Mouse (Mus musculus): ENCODE measurements around the gene Rnf212. TPM values are rescaled to one million over a fixed set of nuclear protein-coding genes. Genes with fewer than 3 reads are reported as not detected.

Gene Rnf212
- polyA plus RNA-seq, 1 experiment from 2014 or later, result not detected

DNA sequence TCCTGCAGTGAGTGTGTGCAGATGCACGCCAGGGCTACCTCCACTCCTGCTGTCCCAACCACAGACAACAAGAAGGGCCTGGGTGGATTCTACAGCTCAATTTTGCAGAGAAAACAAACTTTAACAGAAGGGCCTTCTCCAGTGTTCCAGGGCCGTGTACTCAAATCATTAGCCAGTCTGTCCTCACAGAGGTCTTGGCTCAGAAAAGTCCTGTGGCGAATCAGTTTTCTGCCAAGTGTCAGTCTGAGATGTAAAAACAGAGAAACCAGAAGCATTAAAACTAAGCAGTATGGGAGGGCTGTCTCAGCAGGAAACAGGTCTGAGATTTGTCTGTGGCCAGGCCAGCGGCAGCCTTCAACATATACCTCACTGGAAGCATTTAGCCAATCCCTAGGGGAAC lies 56.7 kb downstream of the Rnf212 start:
- peaks cover 4% of the 10 kb centered on the region; the same call in 1 of the 2 replicates for H3K4me1 ChIP-seq (ENCODE audit: control insufficient read depth, insufficient read depth, low read length)
- H3K9ac ChIP-seq (ENCODE audit: low read depth, low read length), result no peak overlapping the region
- no peaks in the 10 kb centered on the region for H3K9me3 ChIP-seq (ENCODE audit: control insufficient read depth, low read length)
- no peak for ATAC-seq (ENCODE audit: low FRiP score, low TSS enrichment)
- 36% methylated on average over 4 of the region's 4 CpGs for WGBS
- H3K4me3 ChIP-seq (ENCODE audit: low read length), result no peak overlapping the region
- H3K36me3 ChIP-seq (ENCODE audit: control insufficient read depth, insufficient read depth, low read length), result no peaks in the 10 kb centered on the region
- no peaks in the 10 kb centered on the region for H3K27me3 ChIP-seq (ENCODE audit: control insufficient read depth, insufficient read depth, low read length)
- no peak overlapping the region for H3K4me2 ChIP-seq (replicated peaks; ENCODE audit: low read depth, low read length)
- no peak overlapping the region for H3K27ac ChIP-seq (ENCODE audit: low read depth, low read length)

DNA sequence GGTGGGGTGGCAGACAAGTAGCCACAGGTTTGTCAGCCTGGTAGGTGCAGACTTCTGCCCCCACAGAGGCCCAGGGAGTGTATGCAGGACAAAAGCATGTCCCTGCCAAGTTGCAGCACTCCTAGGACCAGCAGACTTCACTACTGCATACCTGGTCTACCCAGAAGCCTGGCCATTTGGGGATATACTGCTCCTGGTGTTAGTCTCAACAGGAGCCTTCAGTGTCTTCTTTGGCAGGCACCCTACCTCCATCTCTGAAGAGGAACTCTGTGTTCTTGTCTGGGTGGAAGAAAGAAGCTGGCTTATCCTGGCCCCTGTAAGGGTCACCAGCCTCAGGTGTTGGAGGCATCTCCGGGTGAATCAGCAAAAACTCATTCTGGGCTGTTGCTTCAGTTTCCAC lies 58.8 kb downstream of the Rnf212 start:
- no peak for ATAC-seq (ENCODE audit: low FRiP score, low TSS enrichment)
- Histone ChIP-seq H3K4me2 (replicated peaks; ENCODE audit: low read depth, low read length) (no peak overlapping the region), H3K4me1 (ENCODE audit: control insufficient read depth, insufficient read depth, low read length) (peaks cover 4% of the 10 kb centered on the region; the same call in 1 of the 2 replicates), H3K9ac (ENCODE audit: low read depth, low read length) (no peak overlapping the region), H3K36me3 (ENCODE audit: control insufficient read depth, insufficient read depth, low read length) (no peaks in the 10 kb centered on the region), H3K27ac (ENCODE audit: low read depth, low read length) (no peak overlapping the region), H3K27me3 (ENCODE audit: control insufficient read depth, insufficient read depth, low read length) (no peaks in the 10 kb centered on the region), H3K4me3 (ENCODE audit: low read length) (no peak overlapping the region), H3K9me3 (ENCODE audit: control insufficient read depth, low read length) (no peaks in the 10 kb centered on the region)
- WGBS, result 89% methylated on average over 1 of the region's 1 CpGs

DNA sequence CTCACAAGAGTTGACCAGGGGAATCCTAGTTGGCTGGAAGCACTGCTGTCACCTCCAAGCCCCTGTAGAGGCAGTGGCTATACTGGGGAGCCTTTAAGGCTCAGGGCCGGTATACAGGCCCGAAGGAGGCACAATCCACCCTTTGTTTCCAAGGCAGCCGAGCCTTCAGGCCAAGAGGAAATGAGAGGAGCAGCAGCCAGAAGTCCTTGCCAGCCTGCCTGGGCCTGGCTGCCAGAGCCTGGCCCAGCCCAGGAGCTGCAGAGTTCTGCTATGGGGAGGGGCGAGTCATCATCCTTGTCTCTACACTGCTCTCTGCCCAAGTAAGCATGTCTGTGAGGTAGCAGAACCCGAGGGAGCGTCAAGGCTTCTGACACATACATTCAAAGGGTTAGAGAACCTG lies 60.6 kb downstream of the Rnf212 start:
- 50% methylated on average over 6 of the region's 6 CpGs for WGBS
- no peak for ATAC-seq (ENCODE audit: low FRiP score, low TSS enrichment)

GRCm38 (mm10) chr5:108713691-108714090 lies 61.1 kb downstream of the Rnf212 start:
- no peak for ATAC-seq (ENCODE audit: low FRiP score, low TSS enrichment)
- peaks cover 4% of the 10 kb centered on the region; the same call in 1 of the 2 replicates for H3K4me1 ChIP-seq (ENCODE audit: control insufficient read depth, insufficient read depth, low read length)
- no peaks in the 10 kb centered on the region for H3K9me3 ChIP-seq (ENCODE audit: control insufficient read depth, low read length)
- no peak overlapping the region for H3K4me2 ChIP-seq (replicated peaks; ENCODE audit: low read depth, low read length)
- H3K4me3 ChIP-seq (ENCODE audit: low read length), result no peak overlapping the region
- no peak overlapping the region for H3K9ac ChIP-seq (ENCODE audit: low read depth, low read length)
- no peaks in the 10 kb centered on the region for H3K27me3 ChIP-seq (ENCODE audit: control insufficient read depth, insufficient read depth, low read length)
- H3K36me3 ChIP-seq (ENCODE audit: control insufficient read depth, insufficient read depth, low read length), result no peaks in the 10 kb centered on the region
- no peak overlapping the region for H3K27ac ChIP-seq (ENCODE audit: low read depth, low read length)

More for the DNA sequence above, 60.6 kb downstream of the Rnf212 start:
- Histone ChIP-seq H3K27me3 (ENCODE audit: control insufficient read depth, insufficient read depth, low read length) (no peaks in the 10 kb centered on the region), H3K4me3 (ENCODE audit: low read length) (no peak overlapping the region), H3K9me3 (ENCODE audit: control insufficient read depth, low read length) (no peaks in the 10 kb centered on the region), H3K36me3 (ENCODE audit: control insufficient read depth, insufficient read depth, low read length) (no peaks in the 10 kb centered on the region), H3K4me2 (replicated peaks; ENCODE audit: low read depth, low read length) (no peak overlapping the region), H3K4me1 (ENCODE audit: control insufficient read depth, insufficient read depth, low read length) (peaks cover 4% of the 10 kb centered on the region; the same call in 1 of the 2 replicates), H3K9ac (ENCODE audit: low read depth, low read length) (no peak overlapping the region), H3K27ac (ENCODE audit: low read depth, low read length) (no peak overlapping the region)

- 89% methylated on average over 2 of the region's 2 CpGs for WGBS
- H3K4me1 ChIP-seq (ENCODE audit: control insufficient read depth, insufficient read depth, low read length), result peaks cover 4% of the 10 kb centered on the region; the same call in 1 of the 2 replicates
These were observed 61.7 kb downstream of the Rnf212 start for GRCm38 (mm10) chr5:108713096-108713495.

GRCm38 (mm10) chr5:108711968-108712367 lies 62.8 kb downstream of the Rnf212 start:
- Histone ChIP-seq H3K4me2 (replicated peaks; ENCODE audit: low read depth, low read length) (no peak overlapping the region), H3K36me3 (ENCODE audit: control insufficient read depth, insufficient read depth, low read length) (peaks cover 4% of the 10 kb centered on the region; the same call in 1 of the 2 replicates), H3K9ac (ENCODE audit: low read depth, low read length) (no peak overlapping the region), H3K27me3 (ENCODE audit: control insufficient read depth, insufficient read depth, low read length) (no peaks in the 10 kb centered on the region), H3K4me1 (ENCODE audit: control insufficient read depth, insufficient read depth, low read length) (no peaks in the 10 kb centered on the region), H3K9me3 (ENCODE audit: control insufficient read depth, low read length) (no peaks in the 10 kb centered on the region), H3K27ac (ENCODE audit: low read depth, low read length) (no peak overlapping the region), H3K4me3 (ENCODE audit: low read length) (no peak overlapping the region)
- no peak for ATAC-seq (ENCODE audit: low FRiP score, low TSS enrichment)
- 74% methylated on average over 5 of the region's 6 CpGs for WGBS

More at GRCm38 (mm10) chr5:108713096-108713495, 61.7 kb downstream of the Rnf212 start:
- Histone ChIP-seq H3K27me3 (ENCODE audit: control insufficient read depth, insufficient read depth, low read length) (no peaks in the 10 kb centered on the region), H3K4me3 (ENCODE audit: low read length) (no peak overlapping the region), H3K9ac (ENCODE audit: low read depth, low read length) (no peak overlapping the region), H3K9me3 (ENCODE audit: control insufficient read depth, low read length) (no peaks in the 10 kb centered on the region), H3K27ac (ENCODE audit: low read depth, low read length) (no peak overlapping the region), H3K36me3 (ENCODE audit: control insufficient read depth, insufficient read depth, low read length) (peaks cover 2% of the 10 kb centered on the region; the same call in 1 of the 2 replicates), H3K4me2 (replicated peaks; ENCODE audit: low read depth, low read length) (no peak overlapping the region)
- no peak for ATAC-seq (ENCODE audit: low FRiP score, low TSS enrichment)

- no peak overlapping the region for H3K4me3 ChIP-seq (ENCODE audit: low read length)
- H3K36me3 ChIP-seq (ENCODE audit: control insufficient read depth, insufficient read depth, low read length), result peaks cover 26% of the 10 kb centered on the region
- no peaks in the 10 kb centered on the region for H3K27me3 ChIP-seq (ENCODE audit: control insufficient read depth, insufficient read depth, low read length)
- H3K4me1 ChIP-seq (ENCODE audit: control insufficient read depth, insufficient read depth, low read length), result no peaks in the 10 kb centered on the region
- no peak overlapping the region for H3K4me2 ChIP-seq (replicated peaks; ENCODE audit: low read depth, low read length)
- H3K9ac ChIP-seq (ENCODE audit: low read depth, low read length), result no peak overlapping the region
- 53% methylated on average over 6 of the region's 6 CpGs for WGBS
- no peak overlapping the region for H3K27ac ChIP-seq (ENCODE audit: low read depth, low read length)
- H3K9me3 ChIP-seq (ENCODE audit: control insufficient read depth, low read length), result no peaks in the 10 kb centered on the region
- no peak for ATAC-seq (ENCODE audit: low FRiP score, low TSS enrichment)
These were observed 65.6 kb downstream of the Rnf212 start for GRCm38 (mm10) chr5:108708981-108709731.

- no peak overlapping the region for H3K4me2 ChIP-seq (replicated peaks; ENCODE audit: low read depth, low read length)
- no peaks in the 10 kb centered on the region for H3K9me3 ChIP-seq (ENCODE audit: control insufficient read depth, low read length)
- H3K4me1 ChIP-seq (ENCODE audit: control insufficient read depth, insufficient read depth, low read length), result peaks cover 4% of the 10 kb centered on the region; the same call in 1 of the 2 replicates
- WGBS, result 88% methylated on average over 1 of the region's 1 CpGs
- H3K27ac ChIP-seq (ENCODE audit: low read depth, low read length), result no peak overlapping the region
- no peak overlapping the region for H3K9ac ChIP-seq (ENCODE audit: low read depth, low read length)
- H3K36me3 ChIP-seq (ENCODE audit: control insufficient read depth, insufficient read depth, low read length), result peaks cover 26% of the 10 kb centered on the region
- ATAC-seq (ENCODE audit: low FRiP score, low TSS enrichment), result no peak
- H3K27me3 ChIP-seq (ENCODE audit: control insufficient read depth, insufficient read depth, low read length), result no peaks in the 10 kb centered on the region
- no peak overlapping the region for H3K4me3 ChIP-seq (ENCODE audit: low read length)
These were observed 66.4 kb downstream of the Rnf212 start for GRCm38 (mm10) chr5:108708419-108708818.

DNA sequence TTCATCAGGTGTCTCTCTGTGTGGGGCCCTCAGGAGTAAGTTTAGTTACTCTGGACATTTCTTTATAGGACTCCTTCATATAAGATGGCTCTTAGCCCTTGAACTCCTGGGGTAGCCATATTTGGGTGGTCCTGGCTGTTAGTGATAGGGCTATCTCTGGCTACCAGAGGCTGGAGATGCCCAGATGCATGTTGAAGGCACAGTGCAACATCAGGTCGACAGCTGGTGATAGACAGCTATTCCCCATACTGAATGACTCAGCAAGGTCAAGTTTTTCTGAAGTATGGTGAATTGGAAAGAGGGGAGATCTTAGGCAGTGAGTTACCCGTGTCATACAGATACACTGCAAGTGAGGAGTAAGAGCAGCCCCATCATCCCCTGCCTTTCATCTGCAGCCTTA lies 67.0 kb downstream of the Rnf212 start:
- Histone ChIP-seq H3K9me3 (ENCODE audit: control insufficient read depth, low read length) (no peaks in the 10 kb centered on the region), H3K4me1 (ENCODE audit: control insufficient read depth, insufficient read depth, low read length) (peaks cover 7% of the 10 kb centered on the region; the same call in 1 of the 2 replicates), H3K4me2 (replicated peaks; ENCODE audit: low read depth, low read length) (no peak overlapping the region), H3K27ac (ENCODE audit: low read depth, low read length) (no peak overlapping the region), H3K36me3 (ENCODE audit: control insufficient read depth, insufficient read depth, low read length) (peaks cover 30% of the 10 kb centered on the region), H3K9ac (ENCODE audit: low read depth, low read length) (no peak overlapping the region), H3K27me3 (ENCODE audit: control insufficient read depth, insufficient read depth, low read length) (no peaks in the 10 kb centered on the region), H3K4me3 (ENCODE audit: low read length) (no peak overlapping the region)
- no peak for ATAC-seq (ENCODE audit: low FRiP score, low TSS enrichment)
- WGBS, result 78% methylated on average over 2 of the region's 2 CpGs

All from kidney, embryonic 14.5 days (tissue).